Mouse (Mus musculus): ENCODE results near the gene Akap2. TPM values are rescaled to one million over a fixed set of nuclear protein-coding genes. Genes with fewer than 3 reads are reported as not detected.
A peak's percentile ranks its signal among the peaks of the same experiment; 100 is the strongest.

The Akap2 gene
- polyA plus RNA-seq, 1 experiment from 2014 or later = 38.2 TPM

DNA sequence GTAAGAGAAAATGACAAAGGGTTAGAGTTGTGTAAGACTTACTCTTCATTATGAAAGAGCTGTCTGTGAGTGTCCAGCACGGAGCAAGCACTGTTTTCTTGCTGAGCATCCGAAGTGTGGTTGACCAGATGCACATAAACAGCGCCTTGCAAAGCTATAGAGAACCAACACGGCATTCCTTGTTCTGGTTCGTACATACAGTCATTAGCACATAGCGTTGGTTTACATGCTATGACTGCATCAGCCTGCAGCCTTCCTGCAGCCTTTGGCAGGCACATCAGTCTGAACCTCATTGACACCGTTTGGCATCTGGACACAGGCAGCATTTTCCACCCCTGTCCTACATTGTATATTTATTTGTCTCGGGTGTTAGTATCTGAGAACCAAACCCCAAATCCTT is 98.7 kb downstream of the Akap2 start:
- Histone ChIP-seq H3K4me3 (ENCODE audit: low read depth, low read length) (no peak overlapping the region), H3K27ac (ENCODE audit: low read depth, low read length) (no peak overlapping the region), H3K4me2 (replicated peaks; ENCODE audit: low read depth, low read length) (no peak overlapping the region), H3K27me3 (ENCODE audit: control insufficient read depth, insufficient read depth, low read length) (no peaks in the 10 kb centered on the region), H3K9ac (ENCODE audit: low read depth, low read length) (no peak overlapping the region), H3K4me1 (replicated peaks; ENCODE audit: control insufficient read depth, insufficient read depth, low read length) (no peaks in the 10 kb centered on the region), H3K9me3 (ENCODE audit: control insufficient read depth, low read length) (no peaks in the 10 kb centered on the region), H3K36me3 (ENCODE audit: control insufficient read depth, insufficient read depth, low read length) (no peaks in the 10 kb centered on the region)
- DNase-seq (ENCODE audit: low spot score) = no peak
- 93% methylated on average over 8 of the region's 8 CpGs for WGBS
- no peak for ATAC-seq (ENCODE audit: low FRiP score)

DNA sequence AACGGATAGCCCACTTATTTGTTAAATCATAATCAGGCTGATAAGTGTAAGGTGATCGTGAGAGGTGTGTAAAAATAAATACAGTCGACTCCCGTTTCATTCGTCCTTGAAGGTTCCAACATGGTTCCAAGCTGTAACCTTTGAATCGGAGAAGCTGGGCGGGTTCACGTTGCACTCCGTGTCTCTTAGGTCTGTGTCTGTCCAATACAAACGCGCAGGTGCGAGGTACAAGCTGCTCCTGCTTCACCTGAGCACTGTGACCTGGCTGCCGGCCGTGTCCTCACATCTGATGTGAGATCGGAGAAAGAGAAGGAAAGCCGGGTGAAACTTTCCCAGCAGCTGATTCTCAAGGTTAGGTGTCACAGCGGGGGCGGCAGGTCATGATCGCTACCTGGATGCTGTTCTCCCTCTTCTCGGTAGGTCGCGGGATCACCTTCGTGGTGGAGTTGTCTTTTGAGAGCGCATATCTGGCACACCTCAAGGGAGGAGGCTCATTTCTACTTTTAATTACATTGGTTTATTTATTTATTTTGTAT is 103.5 kb downstream of the Akap2 start:
- no peak for ATAC-seq (ENCODE audit: low FRiP score)

GRCm38 (mm10) chr4:57821556-57822356 is 104.3 kb downstream of the Akap2 start:
- no peaks in the 10 kb centered on the region for H3K9me3 ChIP-seq (ENCODE audit: control insufficient read depth, low read length)
- no peaks in the 10 kb centered on the region for H3K27me3 ChIP-seq (ENCODE audit: control insufficient read depth, insufficient read depth, low read length)
- H3K4me1 ChIP-seq (replicated peaks; ENCODE audit: control insufficient read depth, insufficient read depth, low read length) = peaks cover 6% of the 10 kb centered on the region
- no peaks in the 10 kb centered on the region for H3K36me3 ChIP-seq (ENCODE audit: control insufficient read depth, insufficient read depth, low read length)
- H3K9ac ChIP-seq (ENCODE audit: low read depth, low read length) = no peak overlapping the region; the same call in 1 of the 2 replicates
- DNase-seq (ENCODE audit: low spot score) (peak; percentile 36), ATAC-seq (ENCODE audit: low FRiP score) (peak; percentile 28; the same call in 1 of the 2 replicates)
- WGBS = 16% methylated on average over 11 of the region's 11 CpGs
- no peak overlapping the region for H3K4me3 ChIP-seq (ENCODE audit: low read depth, low read length)
- no peak overlapping the region for H3K27ac ChIP-seq (ENCODE audit: low read depth, low read length)
- 0 out of 2 replicates have a peak overlapping the region, but pooled peaks have one; percentile 17 for H3K4me2 ChIP-seq (replicated peaks; ENCODE audit: low read depth, low read length)

More for the DNA sequence above, 103.5 kb downstream of the Akap2 start:
- Histone ChIP-seq H3K4me2 (replicated peaks; ENCODE audit: low read depth, low read length) (no peak overlapping the region), H3K4me1 (replicated peaks; ENCODE audit: control insufficient read depth, insufficient read depth, low read length) (peaks cover 6% of the 10 kb centered on the region), H3K9me3 (ENCODE audit: control insufficient read depth, low read length) (no peaks in the 10 kb centered on the region), H3K36me3 (ENCODE audit: control insufficient read depth, insufficient read depth, low read length) (no peaks in the 10 kb centered on the region), H3K4me3 (ENCODE audit: low read depth, low read length) (no peak overlapping the region), H3K27ac (ENCODE audit: low read depth, low read length) (no peak overlapping the region), H3K27me3 (ENCODE audit: control insufficient read depth, insufficient read depth, low read length) (no peaks in the 10 kb centered on the region), H3K9ac (ENCODE audit: low read depth, low read length) (no peak overlapping the region)
- DNase-seq (ENCODE audit: low spot score) = no peak
- WGBS = 84% methylated on average over 24 of the region's 24 CpGs

GRCm38 (mm10) chr4:57822641-57823040 is 105.2 kb downstream of the Akap2 start:
- no peak for ATAC-seq (ENCODE audit: low FRiP score)
- Histone ChIP-seq H3K27me3 (ENCODE audit: control insufficient read depth, insufficient read depth, low read length) (no peaks in the 10 kb centered on the region), H3K4me3 (ENCODE audit: low read depth, low read length) (no peak overlapping the region), H3K9ac (ENCODE audit: low read depth, low read length) (no peak overlapping the region), H3K27ac (ENCODE audit: low read depth, low read length) (no peak overlapping the region), H3K36me3 (ENCODE audit: control insufficient read depth, insufficient read depth, low read length) (no peaks in the 10 kb centered on the region), H3K4me1 (replicated peaks; ENCODE audit: control insufficient read depth, insufficient read depth, low read length) (peaks cover 6% of the 10 kb centered on the region), H3K4me2 (replicated peaks; ENCODE audit: low read depth, low read length) (no peak overlapping the region), H3K9me3 (ENCODE audit: control insufficient read depth, low read length) (no peaks in the 10 kb centered on the region)
- WGBS = 90% methylated on average over 5 of the region's 5 CpGs
- DNase-seq (ENCODE audit: low spot score) = no peak

GRCm38 (mm10) chr4:57824626-57825240 is 107.3 kb downstream of the Akap2 start:
- 23% methylated on average over 8 of the region's 8 CpGs for WGBS
- no peak overlapping the region for H3K4me2 ChIP-seq (replicated peaks; ENCODE audit: low read depth, low read length)
- H3K9ac ChIP-seq (ENCODE audit: low read depth, low read length) = no peak overlapping the region
- H3K4me1 ChIP-seq (replicated peaks; ENCODE audit: control insufficient read depth, insufficient read depth, low read length) = peaks cover 6% of the 10 kb centered on the region
- H3K27ac ChIP-seq (ENCODE audit: low read depth, low read length) = peak overlapping the region; percentile 76
- H3K9me3 ChIP-seq (ENCODE audit: control insufficient read depth, low read length) = no peaks in the 10 kb centered on the region
- DNase-seq (ENCODE audit: low spot score) = peak; percentile 77
- H3K36me3 ChIP-seq (ENCODE audit: control insufficient read depth, insufficient read depth, low read length) = no peaks in the 10 kb centered on the region
- no peaks in the 10 kb centered on the region for H3K27me3 ChIP-seq (ENCODE audit: control insufficient read depth, insufficient read depth, low read length)
- no peak overlapping the region for H3K4me3 ChIP-seq (ENCODE audit: low read depth, low read length)
- peak; percentile 82 for ATAC-seq (ENCODE audit: low FRiP score)

DNA sequence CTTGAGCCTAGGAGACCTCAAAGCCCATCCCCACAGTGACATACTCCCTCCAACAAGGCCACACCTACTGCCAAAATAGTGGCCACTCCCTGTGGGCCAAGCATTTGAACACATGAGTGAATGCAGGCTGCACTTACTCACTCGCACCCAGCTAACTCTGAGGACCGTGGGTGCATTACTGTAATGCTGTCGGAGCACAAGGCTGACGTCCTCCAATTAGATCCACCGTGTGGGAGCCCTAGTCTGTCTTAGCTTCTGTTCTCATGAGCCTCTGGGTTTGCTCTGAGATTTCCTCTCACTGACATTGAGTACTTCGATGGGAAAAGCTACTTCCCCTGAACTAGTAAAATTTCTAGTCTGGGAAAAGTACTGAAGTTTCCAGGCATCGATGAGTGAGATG is 108.8 kb downstream of the Akap2 start:
- Histone ChIP-seq H3K27ac (ENCODE audit: low read depth, low read length) (no peak overlapping the region), H3K4me2 (replicated peaks; ENCODE audit: low read depth, low read length) (no peak overlapping the region), H3K9ac (ENCODE audit: low read depth, low read length) (no peak overlapping the region), H3K9me3 (ENCODE audit: control insufficient read depth, low read length) (no peaks in the 10 kb centered on the region), H3K4me3 (ENCODE audit: low read depth, low read length) (no peak overlapping the region), H3K36me3 (ENCODE audit: control insufficient read depth, insufficient read depth, low read length) (no peaks in the 10 kb centered on the region), H3K4me1 (replicated peaks; ENCODE audit: control insufficient read depth, insufficient read depth, low read length) (peaks cover 6% of the 10 kb centered on the region), H3K27me3 (ENCODE audit: control insufficient read depth, insufficient read depth, low read length) (no peaks in the 10 kb centered on the region)
- 94% methylated on average over 7 of the region's 7 CpGs for WGBS
- DNase-seq (ENCODE audit: low spot score) (no peak), ATAC-seq (ENCODE audit: low FRiP score) (no peak)

DNA sequence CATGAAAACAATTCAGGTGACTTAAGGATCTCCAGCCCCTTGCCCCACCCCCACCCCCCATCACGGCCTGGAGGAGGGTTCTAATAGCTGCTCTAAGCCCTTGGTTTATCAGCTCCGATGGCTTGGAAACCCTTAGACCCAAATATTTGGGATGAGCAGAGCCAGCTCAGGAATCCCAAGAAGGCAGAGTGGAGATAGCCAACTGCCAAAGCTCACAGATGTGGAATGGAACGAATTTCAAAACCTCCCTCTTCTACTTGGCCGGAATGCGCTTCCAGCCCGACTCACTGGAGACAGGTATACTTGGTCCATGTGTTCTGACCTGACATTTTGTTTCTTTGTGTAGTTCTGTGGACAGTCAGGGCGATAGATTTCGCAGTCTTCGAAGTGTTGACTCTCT is 111.7 kb downstream of the Akap2 start:
- Histone ChIP-seq H3K27ac (ENCODE audit: low read depth, low read length) (no peak overlapping the region), H3K36me3 (ENCODE audit: control insufficient read depth, insufficient read depth, low read length) (no peaks in the 10 kb centered on the region), H3K4me2 (replicated peaks; ENCODE audit: low read depth, low read length) (no peak overlapping the region), H3K27me3 (ENCODE audit: control insufficient read depth, insufficient read depth, low read length) (no peaks in the 10 kb centered on the region), H3K9me3 (ENCODE audit: control insufficient read depth, low read length) (no peaks in the 10 kb centered on the region), H3K4me3 (ENCODE audit: low read depth, low read length) (no peak overlapping the region), H3K4me1 (replicated peaks; ENCODE audit: control insufficient read depth, insufficient read depth, low read length) (peaks cover 6% of the 10 kb centered on the region), H3K9ac (ENCODE audit: low read depth, low read length) (no peak overlapping the region)
- ATAC-seq (ENCODE audit: low FRiP score) (no peak), DNase-seq (ENCODE audit: low spot score) (no peak)
- WGBS = 80% methylated on average over 9 of the region's 9 CpGs

GRCm38 (mm10) chr4:57829740-57830139 is 112.3 kb downstream of the Akap2 start:
- no peaks in the 10 kb centered on the region for H3K9me3 ChIP-seq (ENCODE audit: control insufficient read depth, low read length)
- no peak overlapping the region for H3K27ac ChIP-seq (ENCODE audit: low read depth, low read length)
- H3K36me3 ChIP-seq (ENCODE audit: control insufficient read depth, insufficient read depth, low read length) = no peaks in the 10 kb centered on the region
- H3K4me2 ChIP-seq (replicated peaks; ENCODE audit: low read depth, low read length) = no peak overlapping the region
- H3K4me1 ChIP-seq (replicated peaks; ENCODE audit: control insufficient read depth, insufficient read depth, low read length) = peaks cover 2% of the 10 kb centered on the region
- H3K4me3 ChIP-seq (ENCODE audit: low read depth, low read length) = no peak overlapping the region
- H3K9ac ChIP-seq (ENCODE audit: low read depth, low read length) = no peak overlapping the region
- DNase-seq (ENCODE audit: low spot score) (no peak), ATAC-seq (ENCODE audit: low FRiP score) (no peak)
- 71% methylated on average over 3 of the region's 3 CpGs for WGBS
- H3K27me3 ChIP-seq (ENCODE audit: control insufficient read depth, insufficient read depth, low read length) = no peaks in the 10 kb centered on the region
